Mouse (Mus musculus): ENCODE measurements around the gene Ovol1.

Gene Ovol1

GRCm38 (mm10) chr19:5560457-5561041 lies at the start of gene Ovol1:
TSS of gene Ovol1 (minus strand) at chr19:5560646.
- peak; percentile 36 for DNase-seq (ENCODE audit: low read depth, low spot score)
- Histone ChIP-seq H3K36me3 (ENCODE audit: control insufficient read depth, insufficient read depth, low read length, poor library complexity, severe bottlenecking) (no peaks in the 10 kb centered on the region), H3K27me3 (ENCODE audit: control insufficient read depth, insufficient read depth, low read length, poor library complexity, severe bottlenecking) (no peaks in the 10 kb centered on the region; the same call in 1 of the 2 replicates)

- peak; percentile 91 for DNase-seq (ENCODE audit: low read depth, low spot score)
- peaks cover 17% of the 10 kb centered on the region for H3K36me3 ChIP-seq (ENCODE audit: control insufficient read depth, insufficient read depth, low read length, poor library complexity, severe bottlenecking)
- no peaks in the 10 kb centered on the region for H3K27me3 ChIP-seq (ENCODE audit: control insufficient read depth, insufficient read depth, low read length, poor library complexity, severe bottlenecking)
Observed at GRCm38 (mm10) chr19:5609547-5610404, 49.3 kb upstream of the Ovol1 start, which contains the start of gene Kat5. TSS of gene Kat5 (minus strand) at chr19:5610237.

GRCm38 (mm10) chr19:5609171-5609546 lies 48.7 kb upstream of the Ovol1 start:
- H3K27me3 ChIP-seq (ENCODE audit: control insufficient read depth, insufficient read depth, low read length, poor library complexity, severe bottlenecking), result no peaks in the 10 kb centered on the region
- DNase-seq (ENCODE audit: low read depth, low spot score), result no peak
- H3K36me3 ChIP-seq (ENCODE audit: control insufficient read depth, insufficient read depth, low read length, poor library complexity, severe bottlenecking), result peaks cover 17% of the 10 kb centered on the region

GRCm38 (mm10) chr19:5608707-5609106 lies 48.3 kb upstream of the Ovol1 start:
- Histone ChIP-seq H3K36me3 (ENCODE audit: control insufficient read depth, insufficient read depth, low read length, poor library complexity, severe bottlenecking) (peaks cover 17% of the 10 kb centered on the region), H3K27me3 (ENCODE audit: control insufficient read depth, insufficient read depth, low read length, poor library complexity, severe bottlenecking) (no peaks in the 10 kb centered on the region)
- no peak for DNase-seq (ENCODE audit: low read depth, low spot score)

DNA sequence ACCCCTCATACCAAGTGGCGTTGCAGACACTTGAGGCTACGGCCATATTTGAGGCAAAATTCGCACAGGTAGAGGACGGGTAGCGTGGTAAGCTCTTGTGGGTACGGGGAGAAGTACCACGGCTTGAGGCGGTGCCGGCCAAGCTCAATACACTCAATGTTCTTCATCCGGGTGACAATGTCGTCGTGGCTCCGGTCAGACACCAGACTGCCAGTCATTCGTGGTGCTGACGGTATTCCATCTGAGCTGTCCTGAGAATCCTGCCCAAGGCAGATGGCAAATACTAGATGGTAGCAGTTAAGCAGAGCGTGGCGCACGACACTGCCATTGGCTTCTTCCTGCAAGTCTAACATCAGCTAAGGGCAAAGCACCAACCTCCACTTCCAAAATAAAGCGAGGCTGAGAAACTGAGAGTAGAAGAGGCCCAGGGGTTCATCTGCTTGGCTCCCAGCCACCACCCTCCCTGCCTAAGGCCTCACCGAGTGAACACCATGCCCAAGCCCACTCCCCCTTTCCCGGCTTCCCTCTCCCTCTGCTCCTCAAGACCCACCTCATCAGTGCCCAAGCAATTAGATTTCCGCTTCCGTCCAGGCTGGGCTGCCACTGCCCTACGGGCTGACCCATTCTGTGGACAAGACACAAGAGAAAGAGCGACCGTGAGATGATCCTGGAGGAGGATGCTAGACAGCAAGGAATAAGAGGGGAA lies 47.4 kb upstream of the Ovol1 start:
- H3K27me3 ChIP-seq (ENCODE audit: control insufficient read depth, insufficient read depth, low read length, poor library complexity, severe bottlenecking), result no peaks in the 10 kb centered on the region
- H3K36me3 ChIP-seq (ENCODE audit: control insufficient read depth, insufficient read depth, low read length, poor library complexity, severe bottlenecking), result peaks cover 17% of the 10 kb centered on the region
- no peak for DNase-seq (ENCODE audit: low read depth, low spot score)

DNA sequence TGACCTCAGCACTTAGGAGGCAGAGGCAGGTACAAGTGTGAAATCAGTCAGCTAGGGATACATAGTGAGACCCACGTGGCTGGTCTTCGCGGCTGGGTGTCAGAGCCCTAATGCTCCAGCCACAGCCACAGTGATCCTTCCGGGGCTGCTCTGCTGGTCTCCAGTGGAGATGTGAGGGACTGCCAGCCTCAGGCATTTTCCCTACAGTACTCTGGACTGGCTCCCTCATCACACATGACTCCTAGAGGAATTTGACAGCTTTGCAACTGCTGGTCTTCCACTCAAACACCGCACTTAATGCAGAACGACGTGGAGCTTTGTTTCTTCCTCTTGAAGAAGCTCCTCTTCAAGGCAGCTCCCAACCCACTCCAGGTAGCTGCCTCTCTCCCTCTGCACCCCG lies 45.8 kb upstream of the Ovol1 start:
- H3K27me3 ChIP-seq (ENCODE audit: control insufficient read depth, insufficient read depth, low read length, poor library complexity, severe bottlenecking), result no peaks in the 10 kb centered on the region
- DNase-seq (ENCODE audit: low read depth, low spot score), result no peak
- H3K36me3 ChIP-seq (ENCODE audit: control insufficient read depth, insufficient read depth, low read length, poor library complexity, severe bottlenecking), result peaks cover 17% of the 10 kb centered on the region

GRCm38 (mm10) chr19:5605126-5605525 lies 44.7 kb upstream of the Ovol1 start:
- peaks cover 17% of the 10 kb centered on the region for H3K36me3 ChIP-seq (ENCODE audit: control insufficient read depth, insufficient read depth, low read length, poor library complexity, severe bottlenecking)
- DNase-seq (ENCODE audit: low read depth, low spot score), result no peak
- no peaks in the 10 kb centered on the region for H3K27me3 ChIP-seq (ENCODE audit: control insufficient read depth, insufficient read depth, low read length, poor library complexity, severe bottlenecking)

DNA sequence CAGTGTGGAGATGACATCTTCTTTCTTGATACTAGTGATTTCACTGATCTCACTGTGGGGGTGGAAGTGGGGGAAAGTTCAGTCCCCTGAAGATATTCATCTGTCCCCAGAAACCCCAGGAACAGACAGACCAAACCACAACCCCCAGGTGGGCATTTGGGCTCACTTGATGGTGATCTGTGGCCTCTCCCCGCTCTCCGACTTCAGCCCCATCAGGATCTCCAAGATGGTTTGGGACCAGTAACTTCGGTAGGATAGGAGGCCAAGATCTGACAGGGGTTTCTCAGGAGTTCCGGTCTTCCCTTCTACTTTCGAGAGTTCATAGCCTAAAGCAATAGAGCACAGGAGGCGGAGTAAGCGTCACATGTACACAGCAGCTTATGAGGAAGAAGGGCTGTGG lies 43.2 kb upstream of the Ovol1 start:
- DNase-seq (ENCODE audit: low read depth, low spot score), result no peak
- peaks cover 17% of the 10 kb centered on the region for H3K36me3 ChIP-seq (ENCODE audit: control insufficient read depth, insufficient read depth, low read length, poor library complexity, severe bottlenecking)
- no peaks in the 10 kb centered on the region for H3K27me3 ChIP-seq (ENCODE audit: control insufficient read depth, insufficient read depth, low read length, poor library complexity, severe bottlenecking)

- DNase-seq (ENCODE audit: low read depth, low spot score), result peak; percentile 86
- no peaks in the 10 kb centered on the region for H3K27me3 ChIP-seq (ENCODE audit: control insufficient read depth, insufficient read depth, low read length, poor library complexity, severe bottlenecking)
- H3K36me3 ChIP-seq (ENCODE audit: control insufficient read depth, insufficient read depth, low read length, poor library complexity, severe bottlenecking), result peaks cover 6% of the 10 kb centered on the region
Observed at GRCm38 (mm10) chr19:5601752-5602541, 41.5 kb upstream of the Ovol1 start, which contains the start of gene Rnaseh2c. TSS of gene Rnaseh2c (plus strand) at chr19:5601873.

DNA sequence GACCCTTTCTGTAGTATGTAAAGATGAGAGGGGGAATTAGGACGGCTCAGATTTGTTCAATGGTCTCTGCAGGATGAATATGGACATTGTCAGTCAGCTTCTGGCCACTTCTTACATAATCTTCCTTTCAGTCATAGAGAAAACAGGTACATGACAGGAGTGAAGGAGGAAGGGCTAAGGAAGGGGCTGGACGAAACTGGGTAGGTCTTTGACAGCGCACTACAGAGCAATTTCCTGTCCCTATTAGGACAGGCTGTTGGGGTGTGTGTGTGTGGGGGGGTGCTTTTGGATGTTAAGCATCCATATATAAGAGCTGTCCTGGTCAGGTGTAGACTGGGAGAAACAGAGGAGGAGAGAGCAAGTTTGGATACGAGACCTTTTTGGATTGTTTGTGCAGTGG lies 38.8 kb upstream of the Ovol1 start:
- Histone ChIP-seq H3K27me3 (ENCODE audit: control insufficient read depth, insufficient read depth, low read length, poor library complexity, severe bottlenecking) (no peaks in the 10 kb centered on the region), H3K36me3 (ENCODE audit: control insufficient read depth, insufficient read depth, low read length, poor library complexity, severe bottlenecking) (no peaks in the 10 kb centered on the region)
- no peak for DNase-seq (ENCODE audit: low read depth, low spot score)

DNA sequence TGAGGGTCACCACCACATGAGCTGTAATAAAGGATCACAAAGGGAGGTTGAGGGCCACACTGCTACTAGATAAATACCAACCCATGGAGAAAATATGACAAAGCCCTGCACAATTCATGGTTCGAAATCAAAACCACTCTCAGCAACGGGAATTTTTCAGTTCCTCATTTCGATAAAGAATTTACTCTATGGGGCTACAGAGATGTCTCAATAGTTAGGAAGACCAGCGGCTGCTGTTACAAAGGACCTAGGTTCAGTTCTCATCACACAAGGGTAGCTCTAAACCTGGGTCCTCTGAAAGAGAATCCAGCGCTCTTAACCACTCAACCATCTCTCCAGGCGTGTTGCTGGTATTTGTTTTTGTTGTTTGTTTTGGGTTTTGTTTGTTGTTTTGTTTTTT lies 31.4 kb upstream of the Ovol1 start:
- Histone ChIP-seq H3K36me3 (ENCODE audit: control insufficient read depth, insufficient read depth, low read length, poor library complexity, severe bottlenecking) (no peaks in the 10 kb centered on the region), H3K27me3 (ENCODE audit: control insufficient read depth, insufficient read depth, low read length, poor library complexity, severe bottlenecking) (no peaks in the 10 kb centered on the region)
- no peak for DNase-seq (ENCODE audit: low read depth, low spot score)

DNA sequence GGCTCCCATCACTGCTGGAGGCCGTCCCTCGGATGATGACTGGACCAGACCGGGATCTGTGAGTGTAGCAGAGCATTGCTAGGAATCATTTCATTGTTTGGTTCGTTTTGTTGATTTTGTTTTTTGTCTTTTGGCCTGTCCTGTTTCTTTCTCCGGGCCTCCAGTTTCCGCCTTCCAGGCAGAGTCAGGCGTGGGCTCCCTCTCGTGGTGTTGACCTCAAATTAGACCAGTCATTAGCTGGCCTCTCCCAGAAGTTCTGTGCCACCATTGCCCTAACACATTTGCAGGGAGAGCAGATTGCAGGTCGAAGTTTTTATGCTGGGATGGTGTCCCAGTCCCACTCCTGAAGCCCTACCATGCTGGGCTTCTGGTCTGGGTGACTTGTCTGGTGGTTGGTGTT lies 28.7 kb upstream of the Ovol1 start:
- no peaks in the 10 kb centered on the region for H3K36me3 ChIP-seq (ENCODE audit: control insufficient read depth, insufficient read depth, low read length, poor library complexity, severe bottlenecking)
- DNase-seq (ENCODE audit: low read depth, low spot score), result no peak
- H3K27me3 ChIP-seq (ENCODE audit: control insufficient read depth, insufficient read depth, low read length, poor library complexity, severe bottlenecking), result no peaks in the 10 kb centered on the region

DNA sequence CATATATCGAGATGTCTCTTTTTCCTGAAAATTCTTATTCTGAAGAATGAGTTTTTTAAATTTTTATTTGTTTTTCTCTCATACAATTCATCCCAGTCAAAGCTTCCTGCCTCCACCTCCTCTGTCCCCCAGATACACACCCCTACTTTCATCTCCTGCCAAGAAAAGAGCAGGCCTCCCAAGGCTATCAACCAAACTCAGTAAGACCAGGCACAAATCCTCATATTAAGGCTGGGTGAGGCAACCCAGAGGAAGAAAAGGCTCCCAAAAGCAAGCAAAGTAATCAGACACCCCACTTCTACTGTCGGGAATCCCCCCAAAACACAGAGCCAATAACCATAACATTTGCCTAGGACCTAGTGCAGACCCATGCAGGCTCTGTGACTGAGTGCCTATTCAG lies 21.5 kb upstream of the Ovol1 start:
- no peak for DNase-seq (ENCODE audit: low read depth, low spot score)
- Histone ChIP-seq H3K36me3 (ENCODE audit: control insufficient read depth, insufficient read depth, low read length, poor library complexity, severe bottlenecking) (no peaks in the 10 kb centered on the region), H3K27me3 (ENCODE audit: control insufficient read depth, insufficient read depth, low read length, poor library complexity, severe bottlenecking) (no peaks in the 10 kb centered on the region)

DNA sequence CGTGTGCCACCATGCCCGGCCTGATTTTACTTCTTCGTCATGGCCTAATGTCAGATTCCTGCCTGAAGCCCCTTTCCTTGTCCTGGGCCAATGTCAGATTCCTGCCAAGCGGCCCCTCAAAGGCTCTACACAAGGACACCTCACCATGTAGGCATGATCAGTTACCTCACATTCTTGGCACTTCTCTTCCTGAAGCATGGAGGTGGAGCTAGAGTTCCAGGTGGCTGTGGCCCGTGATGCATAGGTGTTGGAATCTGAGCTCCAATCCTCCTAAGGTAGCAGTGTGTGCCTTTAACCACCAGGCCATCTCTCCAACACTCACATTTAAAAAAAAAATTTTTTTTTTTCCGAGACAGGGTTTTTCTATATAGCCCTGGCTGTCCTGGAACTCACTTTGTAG lies 20.3 kb upstream of the Ovol1 start:
- Histone ChIP-seq H3K27me3 (ENCODE audit: control insufficient read depth, insufficient read depth, low read length, poor library complexity, severe bottlenecking) (no peaks in the 10 kb centered on the region), H3K36me3 (ENCODE audit: control insufficient read depth, insufficient read depth, low read length, poor library complexity, severe bottlenecking) (no peaks in the 10 kb centered on the region)
- DNase-seq (ENCODE audit: low read depth, low spot score), result no peak

All from splenic B cell, adult 2 months (primary cell).